Mouse (Mus musculus) hindbrain, embryonic 11.5 days (tissue): ENCODE results near the gene Rcsd1. TPM values are rescaled to one million over a fixed set of nuclear protein-coding genes. Genes with fewer than 3 reads are reported as not detected.

Experiments used
- ATAC-seq: fragments of 200-750 bp; cut with Nextera tagmentation; 2 replicates; pipeline ENCODE4 v1.8.0; 2017; ENCODE audit warnings: mild to moderate bottlenecking, moderate TSS enrichment, moderate library complexity; ENCODE audit not compliant: low FRiP score
- DNase-seq: peaks from one replicate; pipeline ENCODE4 v3.0.0-alpha.2; 2015; ENCODE audit warnings: low spot score
- H3K27ac ChIP-seq: fragments of 300-500 bp; sonication (generic); 2 replicates; pipeline ENCODE4 v1.5.1; 2014; ENCODE audit warnings: mild to moderate bottlenecking, low read depth, low read length
- H3K27me3 ChIP-seq: fragments of 300-500 bp; sonication (generic); 2 replicates; pipeline ENCODE4 v1.6.1; 2014; ENCODE audit warnings: mild to moderate bottlenecking, low read length, moderate library complexity, mixed read lengths; ENCODE audit not compliant: control insufficient read depth, insufficient read depth
- H3K36me3 ChIP-seq: fragments of 300-500 bp; sonication (generic); 2 replicates; pipeline ENCODE4 v1.6.1; 2014; ENCODE audit warnings: mild to moderate bottlenecking, low read length, moderate library complexity, mixed read lengths; ENCODE audit not compliant: control insufficient read depth, insufficient read depth
- H3K4me1 ChIP-seq: fragments of 300-500 bp; sonication (generic); replicated peaks from 2 replicates; pipeline ENCODE4 v1.6.1; 2014; ENCODE audit warnings: low read length, mixed read lengths; ENCODE audit not compliant: control insufficient read depth, insufficient read depth
- H3K4me2 ChIP-seq: fragments of 300-500 bp; sonication (generic); replicated peaks from 2 replicates; pipeline ENCODE4 v1.6.1; 2014; ENCODE audit warnings: mild to moderate bottlenecking, low read depth, low read length
- H3K4me3 ChIP-seq: fragments of 300-500 bp; sonication (generic); 2 replicates; pipeline ENCODE4 v1.5.1; 2014; ENCODE audit warnings: low read depth, low read length
- H3K9ac ChIP-seq: fragments of 300-500 bp; sonication (generic); 2 replicates; pipeline ENCODE4 v1.6.1; 2014; ENCODE audit warnings: low read depth, low read length
- H3K9me3 ChIP-seq: fragments of 300-500 bp; sonication (generic); 2 replicates; pipeline ENCODE4 v1.6.1; 2016; ENCODE audit warnings: low read length; ENCODE audit not compliant: control insufficient read depth
- WGBS: fragments of 180-500 bp; shearing (Covaris S2); extraction: QIAGEN DNeasy Blood & Tissue Kit; methylation state at CpG from one replicate; pipeline ENCODE4 v1.1.7; 2014; 5-methylcytosine and 5-hydroxymethylcytosine counted together
- polyA plus RNA-seq: library from polyadenylated mRNA; unstranded; fragments of >200 nt; fragmentation: Nextera tagmentation; extraction: Ambion mirVana; gene quantifications from 2 replicates; pipeline ENCODE4 v1.2.1, GENCODE M21; 2014

Rcsd1 gene
- polyA plus RNA-seq, 1 experiment from 2014 or later = 8.5 TPM

- Histone ChIP-seq H3K36me3 (no peaks in the 10 kb centered on the region), H3K4me3 (no peak overlapping the region), H3K9ac (no peak overlapping the region), H3K27me3 (no peaks in the 10 kb centered on the region), H3K4me2 (no peak overlapping the region), H3K4me1 (no peaks in the 10 kb centered on the region; the same call in none of the 2 replicates), H3K27ac (no peak overlapping the region), H3K9me3 (no peaks in the 10 kb centered on the region)
- WGBS = 60% methylated on average over 7 of the region's 7 CpGs
- DNase-seq (no peak), ATAC-seq (peak; percentile 46; the same call in 1 of the 2 replicates)
These were observed 99.8 kb downstream of the Rcsd1 start for GRCm38 (mm10) chr1:165609495-165610320.

- Histone ChIP-seq H3K9ac (no peak overlapping the region), H3K4me2 (no peak overlapping the region), H3K4me3 (no peak overlapping the region), H3K4me1 (no peaks in the 10 kb centered on the region; the same call in none of the 2 replicates), H3K27me3 (no peaks in the 10 kb centered on the region), H3K27ac (no peak overlapping the region), H3K36me3 (no peaks in the 10 kb centered on the region), H3K9me3 (no peaks in the 10 kb centered on the region)
- WGBS = 83% methylated on average over 4 of the region's 4 CpGs
- DNase-seq = no peak
- ATAC-seq = no peak
These were observed 100.7 kb downstream of the Rcsd1 start for GRCm38 (mm10) chr1:165608904-165609303.

- ATAC-seq = no peak
- Histone ChIP-seq H3K4me3 (no peak overlapping the region), H3K9ac (no peak overlapping the region), H3K4me2 (no peak overlapping the region), H3K27ac (no peak overlapping the region), H3K9me3 (no peaks in the 10 kb centered on the region), H3K4me1 (no peaks in the 10 kb centered on the region; the same call in none of the 2 replicates), H3K27me3 (no peaks in the 10 kb centered on the region), H3K36me3 (no peaks in the 10 kb centered on the region)
- no peak for DNase-seq
- 93% methylated on average over 6 of the region's 6 CpGs for WGBS
These were observed 103.8 kb downstream of the Rcsd1 start for GRCm38 (mm10) chr1:165605774-165606173.

GRCm38 (mm10) chr1:165605108-165605507 lies 104.4 kb downstream of the Rcsd1 start:
- 93% methylated on average over 3 of the region's 3 CpGs for WGBS
- no peak overlapping the region for H3K9ac ChIP-seq
- H3K27ac ChIP-seq = no peak overlapping the region
- no peaks in the 10 kb centered on the region for H3K36me3 ChIP-seq
- no peak overlapping the region for H3K4me2 ChIP-seq
- no peaks in the 10 kb centered on the region; the same call in 1 of the 2 replicates for H3K4me1 ChIP-seq
- no peaks in the 10 kb centered on the region for H3K9me3 ChIP-seq
- ATAC-seq = no peak
- H3K4me3 ChIP-seq = no peak overlapping the region
- no peak for DNase-seq
- no peaks in the 10 kb centered on the region for H3K27me3 ChIP-seq

GRCm38 (mm10) chr1:165604203-165604602 lies 105.4 kb downstream of the Rcsd1 start:
- Histone ChIP-seq H3K4me3 (no peak overlapping the region), H3K4me2 (no peak overlapping the region), H3K4me1 (no peaks in the 10 kb centered on the region), H3K9ac (no peak overlapping the region), H3K27ac (no peak overlapping the region), H3K36me3 (no peaks in the 10 kb centered on the region), H3K9me3 (no peaks in the 10 kb centered on the region), H3K27me3 (no peaks in the 10 kb centered on the region)
- DNase-seq = no peak
- no peak for ATAC-seq
- 95% methylated on average over 8 of the region's 8 CpGs for WGBS

- Histone ChIP-seq H3K9ac (no peak overlapping the region), H3K4me1 (no peaks in the 10 kb centered on the region), H3K4me3 (no peak overlapping the region), H3K36me3 (no peaks in the 10 kb centered on the region), H3K27me3 (no peaks in the 10 kb centered on the region), H3K27ac (no peak overlapping the region), H3K4me2 (no peak overlapping the region), H3K9me3 (no peaks in the 10 kb centered on the region)
- DNase-seq = no peak
- ATAC-seq = no peak
- WGBS = 89% methylated on average over 14 of the region's 14 CpGs
These were observed 106.3 kb downstream of the Rcsd1 start for GRCm38 (mm10) chr1:165603218-165603617.

GRCm38 (mm10) chr1:165601775-165602280 lies 107.7 kb downstream of the Rcsd1 start:
- no peak for ATAC-seq
- Histone ChIP-seq H3K36me3 (no peaks in the 10 kb centered on the region), H3K4me1 (no peaks in the 10 kb centered on the region), H3K4me3 (no peak overlapping the region), H3K27me3 (no peaks in the 10 kb centered on the region), H3K9ac (no peak overlapping the region), H3K4me2 (no peak overlapping the region), H3K27ac (no peak overlapping the region), H3K9me3 (no peaks in the 10 kb centered on the region)
- DNase-seq = no peak
- 82% methylated on average over 10 of the region's 10 CpGs for WGBS
